Mouse (Mus musculus) liver, adult 2 months (tissue): Measurements from ENCODE around the gene Gpr150.

Experiments
- CTCF ChIP-seq: fragments of 200-500 bp; IDR thresholded peaks from 2 replicates; pipeline ENCODE4 v1.5.1; 2011; ENCODE audit warnings: low read depth, low read length, control low read depth
- POLR2A ChIP-seq: fragments of 200-500 bp; IDR thresholded peaks from 2 replicates; pipeline ENCODE4 v1.6.1; 2011; ENCODE audit warnings: low read length, control low read depth; ENCODE audit not compliant: insufficient read depth; ENCODE audit errors: extremely low read depth

- no peak for TF ChIP-seq POLR2A
- no peak for TF ChIP-seq CTCF
These were observed 672 bp upstream of the Gpr150 start for GRCm38 (mm10) chr13:76057267-76058069.
